Mouse (Mus musculus) small intestine, adult 10 weeks (tissue): Measurements from ENCODE around the gene Cd200. TPM values are rescaled to one million over a fixed set of nuclear protein-coding genes. Genes with fewer than 3 reads are reported as not detected.

Experiments used
- polyA plus RNA-seq: library from polyadenylated mRNA; stranded (reverse); fragments of 350-450 nt; fragmentation: Illumina TruSeq; extraction: RNeasy Lipid Tissue Mini Kit (QIAGEN cat#74804); gene quantifications from one replicate; pipeline ENCODE4 v1.2.3, GENCODE M21; 2014; ENCODE audit warnings: low replicate concordance

Gene Cd200
- 47.1 TPM for polyA plus RNA-seq

DNA sequence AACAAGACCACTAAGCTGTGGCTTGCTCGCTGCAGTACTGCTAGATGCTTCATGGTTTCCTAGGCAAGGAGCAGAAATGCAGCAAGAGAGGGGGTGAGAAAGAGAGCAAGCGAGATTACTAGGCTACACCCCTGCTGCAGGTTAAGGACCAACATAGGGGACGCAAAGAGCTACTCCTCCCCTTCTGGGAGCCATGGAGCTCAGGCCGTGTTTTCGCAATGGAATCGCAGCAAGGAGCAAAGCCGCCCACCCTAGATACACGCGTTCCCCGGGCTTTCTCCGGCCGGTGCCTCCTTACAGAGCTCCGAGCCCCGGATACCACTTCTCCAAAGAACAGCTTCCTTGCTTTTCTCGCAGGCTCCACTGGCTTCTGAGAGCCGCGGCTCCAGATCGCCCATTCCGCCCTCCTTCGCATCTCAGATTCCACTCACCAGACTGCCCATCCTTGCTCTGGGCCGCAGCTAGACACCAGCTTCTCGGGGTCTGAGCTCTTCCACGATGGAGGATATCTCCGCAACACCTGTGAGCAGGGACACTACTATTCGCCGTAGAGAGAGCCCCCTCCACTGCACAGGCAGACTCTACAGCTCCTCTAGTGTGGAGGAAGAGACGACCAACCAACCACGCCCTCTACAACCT lies at the start of gene Cd200:
Gene Cd200 (minus strand): TSS at position 629 of the 639 bp plus-strand sequence.

Other genes with a start within 250 kb of the Cd200 start
- gene Btla, start 184.7 kb downstream of the Cd200 start, polyA plus RNA-seq: 11.1 TPM
- gene Gm609, start 83.9 kb upstream of the Cd200 start, polyA plus RNA-seq: 26.1 TPM
- 18.3 TPM for gene Gm17783, start 123.0 kb upstream of the Cd200 start, polyA plus RNA-seq
- not detected for gene Slc9c1, start 126.3 kb upstream of the Cd200 start, polyA plus RNA-seq
- 0.78 TPM for gene Gcsam, start 201.3 kb upstream of the Cd200 start, polyA plus RNA-seq
- gene BC016579, start 245.0 kb upstream of the Cd200 start, polyA plus RNA-seq: 27.3 TPM